Mouse (Mus musculus): ENCODE measurements around the gene Ube2s. TPM values are rescaled to one million over a fixed set of nuclear protein-coding genes. Genes with fewer than 3 reads are reported as not detected.
A peak's percentile ranks its signal among the peaks of the same experiment; 100 is the strongest.

The Ube2s gene
- polyA plus RNA-seq, 1 experiment, result 131 TPM

DNA sequence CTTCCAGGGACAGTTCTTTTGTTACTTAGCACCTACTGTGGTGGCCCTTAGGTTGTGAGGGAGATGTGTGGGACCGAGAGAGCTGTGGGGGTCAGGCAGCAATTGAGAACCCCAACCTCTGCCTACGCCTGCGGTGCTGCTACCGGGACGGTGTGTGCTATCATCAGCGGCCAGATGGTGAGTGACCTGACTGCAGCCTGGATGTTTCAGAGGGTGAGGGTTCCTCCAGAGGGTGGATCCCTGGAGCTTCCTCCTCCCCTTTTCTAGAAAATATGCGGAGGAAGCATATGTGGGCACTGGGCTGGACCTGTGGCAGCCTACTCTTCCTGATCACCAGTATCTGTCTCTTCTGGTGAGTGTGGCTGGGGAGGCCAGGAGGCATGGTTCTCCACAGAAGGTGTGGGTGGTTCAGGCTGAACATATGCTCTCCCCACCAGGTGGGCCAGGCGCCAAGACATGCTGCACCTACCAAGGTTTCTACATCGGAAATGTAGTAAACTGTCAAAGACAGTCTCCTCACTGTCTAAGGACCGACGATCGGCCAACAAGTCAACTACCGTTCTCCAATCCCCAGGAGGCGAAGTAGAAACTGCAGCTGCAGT, 28.6 kb downstream of the Ube2s start:
- 87% methylated on average over 14 of the region's 14 CpGs for WGBS

DNA sequence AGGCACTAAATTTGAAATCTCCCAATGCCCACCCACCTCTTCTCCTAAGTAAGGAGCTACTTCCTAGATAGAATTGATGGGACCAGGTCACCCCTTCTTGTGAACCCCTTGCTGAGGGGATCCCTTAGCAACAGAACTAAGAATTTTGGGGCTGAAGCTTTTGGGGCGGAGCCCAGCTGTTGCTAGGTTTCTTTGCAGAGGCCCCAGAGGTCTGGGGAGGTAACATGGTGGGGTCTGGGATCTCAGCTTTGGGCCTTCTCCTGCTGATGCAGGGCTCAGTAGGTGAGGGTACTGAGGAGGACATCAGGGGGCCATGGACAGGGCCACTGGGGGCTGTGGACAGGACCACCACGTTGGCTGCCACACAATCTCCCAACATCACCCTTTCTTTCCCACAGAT, 29.6 kb downstream of the Ube2s start, which contains the start of the genes Il11 and Tmem190:
Il11 (minus strand) TSS at position 101 of the 400 bp plus-strand sequence.
Tmem190 (plus strand) TSS at position 179 of the 400 bp plus-strand sequence.
- Histone ChIP-seq H3K36me3 (ENCODE audit: control insufficient read depth, insufficient read depth, low read length) (peaks cover 8% of the 10 kb centered on the region), H3K4me1 (ENCODE audit: control insufficient read depth, insufficient read depth, insufficient read length, low read length) (no peaks in the 10 kb centered on the region), H3K4me3 (ENCODE audit: low read depth, low read length) (no peak within 1 kb of the TSS), H3K27me3 (ENCODE audit: control insufficient read depth, insufficient read depth, low read length) (peaks cover 12% of the 10 kb centered on the region), H3K27ac (ENCODE audit: insufficient read depth, low read depth, low read length) (no peak within 1 kb of the TSS)
- TF ChIP-seq POLR2A (IDR thresholded peaks at IDR 0.05; ENCODE audit: low read depth, low read length), result no peak
- WGBS, result 73% methylated on average over 2 of the region's 2 CpGs

More for the DNA sequence above, 28.6 kb downstream of the Ube2s start:
- H3K27me3 ChIP-seq (ENCODE audit: control insufficient read depth, insufficient read depth, low read length), result peaks cover 6% of the 10 kb centered on the region; the same call in 1 of the 2 replicates
- TF ChIP-seq CTCF (IDR thresholded peaks at IDR 0.05; ENCODE audit: extremely low read depth, insufficient read length, insufficient replicate concordance, low read depth, low read length) (no peak), POLR2A (IDR thresholded peaks at IDR 0.05; ENCODE audit: low read depth, low read length) (no peak)
- H3K4me3 ChIP-seq (ENCODE audit: low read depth, low read length), result no peak overlapping the region
- peaks cover 8% of the 10 kb centered on the region for H3K36me3 ChIP-seq (ENCODE audit: control insufficient read depth, insufficient read depth, low read length)
- H3K4me1 ChIP-seq (ENCODE audit: control insufficient read depth, insufficient read depth, insufficient read length, low read length), result no peaks in the 10 kb centered on the region; the same call in 1 of the 2 replicates
- H3K27ac ChIP-seq (ENCODE audit: insufficient read depth, low read depth, low read length), result no peak overlapping the region

DNA sequence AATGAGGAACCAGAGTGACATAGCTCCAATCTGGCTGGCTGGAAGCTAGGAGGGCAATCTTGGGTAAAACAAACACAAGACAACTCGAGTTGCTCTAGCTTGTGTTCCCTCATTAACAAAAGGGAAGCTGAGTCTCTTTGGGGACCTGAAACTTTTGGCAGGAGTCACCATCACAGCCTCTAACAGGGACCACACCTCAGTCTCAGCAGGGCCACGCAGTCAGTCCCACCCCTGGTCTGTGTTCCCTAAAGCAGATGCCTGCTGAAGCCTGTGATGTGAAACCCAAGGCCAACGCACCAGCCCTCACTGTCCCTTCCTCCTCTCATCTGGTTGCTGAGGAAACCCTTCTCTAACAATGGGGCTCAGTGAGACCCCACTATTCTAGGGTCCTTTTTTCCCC, 30.3 kb downstream of the Ube2s start:
- TF ChIP-seq CTCF (IDR thresholded peaks at IDR 0.05; ENCODE audit: extremely low read depth, insufficient read length, insufficient replicate concordance, low read depth, low read length), result no peak
- TF ChIP-seq POLR2A (IDR thresholded peaks at IDR 0.05; ENCODE audit: low read depth, low read length), result no peak
- H3K36me3 ChIP-seq (ENCODE audit: control insufficient read depth, insufficient read depth, low read length), result peaks cover 8% of the 10 kb centered on the region
- 32% methylated on average over 3 of the region's 3 CpGs for WGBS
- no peaks in the 10 kb centered on the region; the same call in 1 of the 2 replicates for H3K4me1 ChIP-seq (ENCODE audit: control insufficient read depth, insufficient read depth, insufficient read length, low read length)
- H3K27me3 ChIP-seq (ENCODE audit: control insufficient read depth, insufficient read depth, low read length), result peaks cover 18% of the 10 kb centered on the region
- H3K4me3 ChIP-seq (ENCODE audit: low read depth, low read length), result no peak overlapping the region
- no peak overlapping the region for H3K27ac ChIP-seq (ENCODE audit: insufficient read depth, low read depth, low read length)

DNA sequence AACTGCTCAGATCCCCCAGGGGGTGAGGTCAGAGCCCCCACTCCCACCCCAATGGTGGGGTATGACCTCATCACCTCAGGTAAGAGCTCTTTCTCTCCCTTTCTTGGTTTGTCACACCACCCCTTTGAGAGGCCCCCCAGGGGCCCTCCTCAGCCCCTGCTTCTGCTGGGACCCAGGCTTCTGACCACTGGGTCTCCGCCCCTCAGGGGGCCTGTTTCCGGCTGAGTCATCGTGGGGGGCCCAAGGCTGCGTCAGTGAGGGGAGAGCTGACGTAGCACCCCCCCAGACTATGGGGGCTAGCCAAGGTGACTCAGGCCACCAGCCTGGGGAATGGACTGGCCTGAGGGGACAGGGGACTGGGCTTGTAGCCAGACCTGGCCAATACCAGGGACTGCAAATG, 32.5 kb downstream of the Ube2s start:
- WGBS, result 26% methylated on average over 5 of the region's 5 CpGs

DNA sequence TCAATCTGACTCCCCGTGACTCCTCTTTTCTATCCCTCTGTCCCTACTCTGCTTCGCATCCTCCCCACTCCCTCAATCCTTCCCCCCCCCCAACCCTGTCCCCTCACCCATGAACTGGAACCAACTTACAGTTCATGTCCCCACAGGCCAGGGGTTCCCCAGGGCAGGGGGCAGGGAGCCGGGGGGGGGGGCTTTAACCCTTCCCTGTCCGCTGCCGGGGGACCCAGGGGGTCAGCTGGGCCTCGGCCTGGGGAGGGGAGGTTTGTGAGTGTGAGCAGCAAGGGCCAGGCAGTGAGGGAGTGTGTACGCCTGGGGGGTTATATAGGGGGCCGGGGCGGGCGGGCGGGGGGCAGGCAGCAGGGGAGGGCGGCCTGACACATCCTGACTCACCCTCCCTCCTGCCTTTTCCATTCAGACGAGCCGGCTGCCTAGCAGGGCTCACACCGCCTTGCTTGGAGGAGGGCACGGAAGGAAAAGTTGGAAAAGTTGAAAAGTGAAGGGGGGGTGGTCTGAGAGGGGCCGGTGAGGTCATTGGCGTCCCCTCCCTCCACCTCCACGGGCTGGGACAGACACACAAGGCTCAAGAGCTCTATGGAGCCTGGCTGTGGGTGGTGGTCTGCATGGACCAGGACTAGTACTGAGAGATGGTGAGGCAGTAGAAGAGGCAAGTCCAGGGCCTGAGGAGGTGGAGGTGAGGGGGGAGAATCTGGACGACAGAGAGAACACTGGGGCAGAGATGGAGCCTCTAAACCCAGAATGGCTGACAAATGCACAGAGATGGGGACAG, 34.3 kb downstream of the Ube2s start:
- 21% methylated on average over 19 of the region's 20 CpGs for WGBS

More for the DNA sequence above, 32.5 kb downstream of the Ube2s start:
- H3K4me1 ChIP-seq (ENCODE audit: control insufficient read depth, insufficient read depth, insufficient read length, low read length), result no peaks in the 10 kb centered on the region; the same call in none of the 2 replicates
- H3K27me3 ChIP-seq (ENCODE audit: control insufficient read depth, insufficient read depth, low read length), result peaks cover 35% of the 10 kb centered on the region
- H3K27ac ChIP-seq (ENCODE audit: insufficient read depth, low read depth, low read length), result no peak overlapping the region
- peaks cover 5% of the 10 kb centered on the region for H3K36me3 ChIP-seq (ENCODE audit: control insufficient read depth, insufficient read depth, low read length)
- TF ChIP-seq POLR2A (IDR thresholded peaks at IDR 0.05; ENCODE audit: low read depth, low read length) (no peak), CTCF (IDR thresholded peaks at IDR 0.05; ENCODE audit: extremely low read depth, insufficient read length, insufficient replicate concordance, low read depth, low read length) (no peak)
- H3K4me3 ChIP-seq (ENCODE audit: low read depth, low read length), result no peak overlapping the region

DNA sequence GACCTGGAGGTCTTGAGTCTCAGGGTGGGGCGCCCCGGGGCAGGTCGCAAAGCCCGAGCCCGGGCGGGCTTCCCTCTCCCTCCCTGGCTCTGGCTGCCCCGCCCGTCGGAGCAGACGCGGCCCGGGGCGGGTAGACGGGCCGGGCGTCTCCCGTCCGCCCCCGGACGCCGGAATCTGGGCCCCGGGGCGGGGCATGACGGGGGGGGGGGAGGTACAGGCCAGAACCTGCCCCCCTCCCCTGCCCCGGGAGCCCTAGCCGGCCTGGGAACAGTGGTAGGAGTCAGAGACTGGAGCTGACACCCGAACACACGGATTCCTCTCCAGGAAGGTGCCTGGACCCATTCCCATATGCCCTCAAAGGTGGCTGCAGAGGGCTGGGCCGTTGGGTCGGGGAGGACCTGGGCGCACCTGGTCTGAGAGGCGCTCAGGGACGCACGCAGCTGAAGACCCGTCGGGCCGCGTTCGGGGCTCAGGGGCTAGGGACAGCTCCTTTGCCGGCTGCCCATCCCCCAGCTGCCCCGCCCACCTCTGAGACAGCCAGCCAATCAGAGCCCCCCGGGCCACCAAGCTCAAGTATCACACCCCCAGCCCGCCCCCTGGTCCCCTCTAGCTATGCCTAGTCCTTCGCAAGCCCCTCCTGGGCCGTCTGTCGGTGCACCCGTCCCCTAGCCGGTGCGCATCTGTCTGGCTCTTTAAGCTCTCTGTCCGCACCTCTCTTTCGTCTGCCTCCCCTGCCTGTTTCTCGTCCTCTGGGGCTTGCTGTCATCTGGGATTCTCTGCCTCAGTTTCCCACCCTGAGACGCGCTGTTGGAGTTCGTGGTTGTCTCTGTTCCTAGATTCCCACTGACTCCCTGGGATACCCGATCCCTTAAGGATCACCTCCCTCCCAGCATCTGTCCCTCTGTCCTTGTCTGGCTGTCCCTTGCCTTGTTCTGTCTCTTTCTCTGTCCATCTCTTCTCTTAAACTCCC, 35.2 kb downstream of the Ube2s start:
- Histone ChIP-seq H3K36me3 (ENCODE audit: control insufficient read depth, insufficient read depth, low read length) (no peaks in the 10 kb centered on the region), H3K27ac (ENCODE audit: insufficient read depth, low read depth, low read length) (no peak overlapping the region), H3K27me3 (ENCODE audit: control insufficient read depth, insufficient read depth, low read length) (peaks cover 35% of the 10 kb centered on the region), H3K4me1 (ENCODE audit: control insufficient read depth, insufficient read depth, insufficient read length, low read length) (no peaks in the 10 kb centered on the region; the same call in none of the 2 replicates), H3K4me3 (ENCODE audit: low read depth, low read length) (peak overlapping the region; percentile 63)
- 2% methylated on average over 55 of the region's 56 CpGs for WGBS
- no peak for TF ChIP-seq CTCF (IDR thresholded peaks at IDR 0.05; ENCODE audit: extremely low read depth, insufficient read length, insufficient replicate concordance, low read depth, low read length)
- no peak for TF ChIP-seq POLR2A (IDR thresholded peaks at IDR 0.05; ENCODE audit: low read depth, low read length)

More for the DNA sequence above, 34.3 kb downstream of the Ube2s start:
- H3K27me3 ChIP-seq (ENCODE audit: control insufficient read depth, insufficient read depth, low read length), result peaks cover 35% of the 10 kb centered on the region
- H3K4me1 ChIP-seq (ENCODE audit: control insufficient read depth, insufficient read depth, insufficient read length, low read length), result no peaks in the 10 kb centered on the region; the same call in none of the 2 replicates
- no peaks in the 10 kb centered on the region for H3K36me3 ChIP-seq (ENCODE audit: control insufficient read depth, insufficient read depth, low read length)
- TF ChIP-seq CTCF (IDR thresholded peaks at IDR 0.05; ENCODE audit: extremely low read depth, insufficient read length, insufficient replicate concordance, low read depth, low read length) (no peak), POLR2A (IDR thresholded peaks at IDR 0.05; ENCODE audit: low read depth, low read length) (no peak)
- no peak overlapping the region for H3K27ac ChIP-seq (ENCODE audit: insufficient read depth, low read depth, low read length)
- no peak overlapping the region for H3K4me3 ChIP-seq (ENCODE audit: low read depth, low read length)
